Mouse (Mus musculus) megakaryocyte, adult 5-6 weeks (primary cell): Measurements from ENCODE around the gene Tbc1d21. TPM values are rescaled to one million over a fixed set of nuclear protein-coding genes. Genes with fewer than 3 reads are reported as not detected.

Source experiments
- total RNA-seq, 2 experiments: library from RNA; stranded (forward) in 1 of 2; stranded (reverse) in 1 of 2; fragments of 153-499, 151-499 nt in 1 of 2; fragments of 221-1000, 200-1000 nt in 1 of 2; gene quantifications; 2 replicates each; pipeline versions ENCODE4 v1.2.3 to v1.2.4; 2015 to 2017

The Tbc1d21 gene
- total RNA-seq, 2 experiments from 2014 or later: not detected

Other genes starting within 250 kb of the Tbc1d21 start
- 0.16 and 0.33 TPM in 2 replicates for gene Islr, start 166.1 kb downstream of the Tbc1d21 start, total RNA-seq (2015)
- gene Islr, start 166.1 kb downstream of the Tbc1d21 start, total RNA-seq (2017): not detected in 2 replicates
- gene Islr2, start 166.1 kb downstream of the Tbc1d21 start, total RNA-seq (2015): not detected in 2 replicates
- gene Islr2, start 166.1 kb downstream of the Tbc1d21 start, total RNA-seq (2017): not detected in 2 replicates
- 37.7 and 41.3 TPM in 2 replicates for gene Pml, start 120.7 kb downstream of the Tbc1d21 start, total RNA-seq (2015)
- 15.5 and 17.4 TPM in 2 replicates for gene Pml, start 120.7 kb downstream of the Tbc1d21 start, total RNA-seq (2017)
- gene Stoml1, start 117.3 kb downstream of the Tbc1d21 start, total RNA-seq (2015): 5.8 and 6.1 TPM in 2 replicates
- 9.4 and 11.9 TPM in 2 replicates for gene Stoml1, start 117.3 kb downstream of the Tbc1d21 start, total RNA-seq (2017)
- 0.05 and 0.11 TPM in 2 replicates for gene Loxl1, start 57.3 kb downstream of the Tbc1d21 start, total RNA-seq (2015)
- gene Loxl1, start 57.3 kb downstream of the Tbc1d21 start, total RNA-seq (2017): not detected in 2 replicates
- not detected in 2 replicates for gene Insyn1, start 118.1 kb upstream of the Tbc1d21 start, total RNA-seq (2015)
- not detected in 2 replicates for gene Insyn1, start 118.1 kb upstream of the Tbc1d21 start, total RNA-seq (2017)
- 0.11 and 0.40 TPM in 2 replicates for gene Cd276, start 185.0 kb upstream of the Tbc1d21 start, total RNA-seq (2015)
- 0.12 and 0.40 TPM in 2 replicates for gene Cd276, start 185.0 kb upstream of the Tbc1d21 start, total RNA-seq (2017)
- 493 and 520 TPM in 2 replicates for gene Nptn, start 211.8 kb upstream of the Tbc1d21 start, total RNA-seq (2015)
- 221 and 239 TPM in 2 replicates for gene Nptn, start 211.8 kb upstream of the Tbc1d21 start, total RNA-seq (2017)